Mouse (Mus musculus) thymus, adult 2 months (tissue): ENCODE measurements at regions not wholly inside any gene's neighbourhood (a gene's known extent, or its start where the extent isn't known, plus 50 kb on each side); places are given as distances from the start of the nearest gene placed in this dataset.

Experiments
- DNase-seq: peaks from one replicate; pipeline ENCODE4 v3.0.0; 2021
- H3K27ac ChIP-seq: fragments of 200-500 bp; 2 replicates; pipeline ENCODE4 v1.5.1; 2012; ENCODE audit warnings: low read length, control low read depth; ENCODE audit not compliant: control insufficient read depth, insufficient read depth
- H3K27me3 ChIP-seq: fragments of 200-500 bp; 2 replicates; pipeline ENCODE4 v1.6.1; 2012; ENCODE audit warnings: mild to moderate bottlenecking, low read length, moderate library complexity, mixed read lengths; ENCODE audit not compliant: control insufficient read depth, insufficient read depth
- H3K36me3 ChIP-seq: fragments of 200-500 bp; 2 replicates; pipeline ENCODE4 v1.6.1; 2012; ENCODE audit warnings: mild to moderate bottlenecking, low read length, moderate library complexity; ENCODE audit not compliant: control insufficient read depth, insufficient read depth
- H3K4me1 ChIP-seq: fragments of 200-500 bp; replicated peaks from 2 replicates; pipeline ENCODE4 v1.6.1; 2012; ENCODE audit warnings: low read length; ENCODE audit not compliant: control insufficient read depth, insufficient read depth
- H3K4me3 ChIP-seq: fragments of 200-500 bp; 2 replicates; pipeline ENCODE4 v1.5.1; 2012; ENCODE audit warnings: mild to moderate bottlenecking, low read length, control low read depth, moderate library complexity; ENCODE audit not compliant: control insufficient read depth, insufficient read depth
- CTCF ChIP-seq: fragments of 200-500 bp; IDR thresholded peaks from 2 replicates; pipeline ENCODE4 v1.5.1; 2012; ENCODE audit warnings: mild to moderate bottlenecking, control low read depth, low read length, moderate library complexity, borderline replicate concordance; ENCODE audit not compliant: control insufficient read depth, poor library complexity, insufficient read depth; ENCODE audit errors: extremely low read depth
- POLR2A ChIP-seq: fragments of 200-500 bp; IDR thresholded peaks from 2 replicates; pipeline ENCODE4 v1.6.1; 2012; ENCODE audit warnings: mild to moderate bottlenecking, low read length, control low read depth, moderate library complexity; ENCODE audit not compliant: control insufficient read depth, poor library complexity, insufficient read depth; ENCODE audit errors: extremely low read depth
- WGBS: fragments of 180-500 bp; shearing (Covaris S2); methylation state at CpG from one replicate; pipeline ENCODE4 v1.1.7; 2018; 5-methylcytosine and 5-hydroxymethylcytosine counted together

- no peak overlapping the region for H3K4me3 ChIP-seq
- no peaks in the 10 kb centered on the region for H3K4me1 ChIP-seq
- TF ChIP-seq POLR2A (no peak), CTCF (no peak)
- no peaks in the 10 kb centered on the region for H3K36me3 ChIP-seq
- H3K27ac ChIP-seq = no peak overlapping the region
- H3K27me3 ChIP-seq = no peaks in the 10 kb centered on the region
- 96% methylated on average over 4 of the region's 4 CpGs for WGBS
- no peak for DNase-seq
Observed at GRCm38 (mm10) chr4:8366978-8367377, 128.1 kb upstream of the Car8 start.

GRCm38 (mm10) chr4:8362409-8362808, 123.6 kb upstream of the Car8 start:
- Histone ChIP-seq H3K4me3 (no peak overlapping the region), H3K4me1 (no peaks in the 10 kb centered on the region), H3K27ac (no peak overlapping the region), H3K36me3 (no peaks in the 10 kb centered on the region), H3K27me3 (no peaks in the 10 kb centered on the region)
- no peak for DNase-seq
- TF ChIP-seq POLR2A (no peak), CTCF (no peak)
- 92% methylated on average over 4 of the region's 4 CpGs for WGBS

GRCm38 (mm10) chr4:8361931-8362330, 123.1 kb upstream of the Car8 start:
- 99% methylated on average over 2 of the region's 2 CpGs for WGBS
- no peak for DNase-seq
- no peak overlapping the region for H3K4me3 ChIP-seq
- TF ChIP-seq POLR2A (no peak), CTCF (no peak)
- H3K27me3 ChIP-seq = no peaks in the 10 kb centered on the region
- H3K27ac ChIP-seq = no peak overlapping the region
- H3K4me1 ChIP-seq = no peaks in the 10 kb centered on the region
- no peaks in the 10 kb centered on the region for H3K36me3 ChIP-seq

GRCm38 (mm10) chr4:8361305-8361704, 122.5 kb upstream of the Car8 start:
- Histone ChIP-seq H3K36me3 (no peaks in the 10 kb centered on the region), H3K27ac (no peak overlapping the region), H3K27me3 (no peaks in the 10 kb centered on the region), H3K4me3 (no peak overlapping the region), H3K4me1 (no peaks in the 10 kb centered on the region)
- no peak for TF ChIP-seq POLR2A
- TF ChIP-seq CTCF = no peak
- no peak for DNase-seq

GRCm38 (mm10) chr4:8357443-8357842, 118.6 kb upstream of the Car8 start:
- H3K4me3 ChIP-seq = no peak overlapping the region
- no peaks in the 10 kb centered on the region for H3K36me3 ChIP-seq
- no peak for DNase-seq
- no peaks in the 10 kb centered on the region for H3K27me3 ChIP-seq
- WGBS = 100% methylated on average over 1 of the region's 1 CpGs
- H3K4me1 ChIP-seq = no peaks in the 10 kb centered on the region
- H3K27ac ChIP-seq = no peak overlapping the region
- TF ChIP-seq POLR2A (no peak), CTCF (no peak)

GRCm38 (mm10) chr4:8341928-8342327, 103.1 kb upstream of the Car8 start:
- TF ChIP-seq POLR2A (no peak), CTCF (no peak)
- WGBS = 94% methylated on average over 4 of the region's 4 CpGs
- no peaks in the 10 kb centered on the region for H3K36me3 ChIP-seq

More at GRCm38 (mm10) chr4:8341928-8342327, 103.1 kb upstream of the Car8 start:
- no peaks in the 10 kb centered on the region; the same call in 1 of the 2 replicates for H3K4me1 ChIP-seq
- DNase-seq = no peak
- H3K27me3 ChIP-seq = no peaks in the 10 kb centered on the region
- no peak overlapping the region for H3K27ac ChIP-seq
- no peak overlapping the region for H3K4me3 ChIP-seq
